Mouse (Mus musculus) lung, adult 2 months (tissue): ENCODE results near the gene Agap3. TPM values are rescaled to one million over a fixed set of nuclear protein-coding genes. Genes with fewer than 3 reads are reported as not detected.

Experiments used
- DNase-seq: peaks from one replicate; pipeline ENCODE4 v3.0.0; 2022
- H3K4me1 ChIP-seq: fragments of 200-500 bp; 2 replicates; pipeline ENCODE4 v1.6.1; 2011; ENCODE audit warnings: low read length; ENCODE audit not compliant: control insufficient read depth, insufficient read depth
- H3K4me3 ChIP-seq: fragments of 200-500 bp; replicated peaks from 2 replicates; pipeline ENCODE3; 2011; ENCODE audit warnings: low read depth, mild to moderate bottlenecking, control low read depth, low read length; ENCODE audit errors: extremely low read depth
- CTCF ChIP-seq: fragments of 200-500 bp; IDR thresholded peaks from 2 replicates; pipeline ENCODE4 v1.5.1; 2011; ENCODE audit warnings: mild to moderate bottlenecking, low read length, control low read depth; ENCODE audit not compliant: insufficient read depth
- POLR2A ChIP-seq: fragments of 200-500 bp; IDR thresholded peaks from 2 replicates; pipeline ENCODE4 v1.6.1; 2011; ENCODE audit warnings: low read depth, mild to moderate bottlenecking, control low read depth, low read length, borderline replicate concordance; ENCODE audit errors: extremely low read depth
- WGBS: fragments of 180-500 bp; shearing (Covaris S2); methylation state at CpG from one replicate; pipeline ENCODE4 v1.1.7; 2018; 5-methylcytosine and 5-hydroxymethylcytosine counted together
- polyA plus RNA-seq: library from polyadenylated mRNA; depleted of rRNA; stranded (reverse); fragments of >200 nt; gene quantifications from 2 replicates; pipeline ENCODE4 v1.2.3, GENCODE M21; 2012

The Agap3 gene
- polyA plus RNA-seq, 1 experiment = 127 TPM

- 0 out of 2 replicates have a peak, but pooled peaks cover 2% of the 10 kb centered on the region for H3K4me1 ChIP-seq
- no peak overlapping the region for H3K4me3 ChIP-seq
- DNase-seq = no peak
- under 1% methylated on average over 77 of the region's 109 CpGs for WGBS
- TF ChIP-seq CTCF (no peak), POLR2A (no peak)
These were observed 74.4 kb downstream of the Agap3 start for GRCm38 (mm10) chr5:24526190-24526888.

GRCm38 (mm10) chr5:24526889-24527230, 74.9 kb downstream of the Agap3 start, which contains the start of gene Gbx1:
Gbx1 (minus strand) TSS chr5:24527202.
- 1% methylated on average over 46 of the region's 49 CpGs for WGBS
- DNase-seq = no peak

GRCm38 (mm10) chr5:24527780-24528179, 75.8 kb downstream of the Agap3 start:
- TF ChIP-seq POLR2A (no peak), CTCF (no peak)
- no peak for DNase-seq
- Histone ChIP-seq H3K4me1 (0 out of 2 replicates have a peak, but pooled peaks cover 2% of the 10 kb centered on the region), H3K4me3 (no peak overlapping the region)
- 19% methylated on average over 6 of the region's 6 CpGs for WGBS

More at GRCm38 (mm10) chr5:24526889-24527230, 74.9 kb downstream of the Agap3 start, which contains the start of gene Gbx1:
- Histone ChIP-seq H3K4me3 (no peak within 1 kb of the TSS), H3K4me1 (0 out of 2 replicates have a peak, but pooled peaks cover 2% of the 10 kb centered on the region)
- TF ChIP-seq CTCF = no peak
- TF ChIP-seq POLR2A = no peak

- 21% methylated on average over 24 of the region's 24 CpGs for WGBS
- Histone ChIP-seq H3K4me3 (no peak overlapping the region), H3K4me1 (0 out of 2 replicates have a peak, but pooled peaks cover 2% of the 10 kb centered on the region)
- TF ChIP-seq POLR2A = no peak
- peak; percentile 100 for TF ChIP-seq CTCF
- peak; percentile 91 for DNase-seq
These were observed 78.2 kb downstream of the Agap3 start for GRCm38 (mm10) chr5:24530042-24530689.

GRCm38 (mm10) chr5:24533391-24533790, 81.4 kb downstream of the Agap3 start:
- no peak overlapping the region for H3K4me3 ChIP-seq
- no peak for DNase-seq
- 54% methylated on average over 11 of the region's 11 CpGs for WGBS
- TF ChIP-seq POLR2A (no peak), CTCF (no peak)
- H3K4me1 ChIP-seq = no peaks in the 10 kb centered on the region

- TF ChIP-seq CTCF (no peak), POLR2A (no peak)
- Histone ChIP-seq H3K4me3 (no peak overlapping the region), H3K4me1 (no peaks in the 10 kb centered on the region)
- WGBS = 47% methylated on average over 5 of the region's 5 CpGs
- DNase-seq = no peak
These were observed 82.3 kb downstream of the Agap3 start for GRCm38 (mm10) chr5:24534292-24534691.

GRCm38 (mm10) chr5:24535731-24536130, 83.8 kb downstream of the Agap3 start:
- H3K4me1 ChIP-seq = peaks cover 3% of the 10 kb centered on the region
- 75% methylated on average over 3 of the region's 3 CpGs for WGBS
- no peak for DNase-seq
- TF ChIP-seq POLR2A (no peak), CTCF (no peak)
- H3K4me3 ChIP-seq = no peak overlapping the region

GRCm38 (mm10) chr5:24536511-24536910, 84.5 kb downstream of the Agap3 start:
- DNase-seq = no peak
- WGBS = 78% methylated on average over 5 of the region's 5 CpGs

GRCm38 (mm10) chr5:24537618-24538017, 85.6 kb downstream of the Agap3 start:
- DNase-seq = no peak
- 60% methylated on average over 16 of the region's 16 CpGs for WGBS

More at GRCm38 (mm10) chr5:24536511-24536910, 84.5 kb downstream of the Agap3 start:
- H3K4me3 ChIP-seq = no peak overlapping the region
- TF ChIP-seq POLR2A = no peak
- TF ChIP-seq CTCF = no peak
- peaks cover 6% of the 10 kb centered on the region for H3K4me1 ChIP-seq

More at GRCm38 (mm10) chr5:24537618-24538017, 85.6 kb downstream of the Agap3 start:
- H3K4me1 ChIP-seq = peaks cover 6% of the 10 kb centered on the region
- no peak overlapping the region for H3K4me3 ChIP-seq
- TF ChIP-seq POLR2A (no peak), CTCF (no peak)
